Mouse (Mus musculus) urinary bladder, postnatal 10 days (tissue): ENCODE data around the gene Rpl35a.
"Not testable (repeated sequence)": the region's sequence is repeated elsewhere in the genome, so short reads cannot be mapped to it uniquely, and the experiment has no call there.

Experiments used
- DNase-seq: peaks from one replicate; pipeline ENCODE4 v3.0.0; 2022; ENCODE audit warnings: low spot score

Rpl35a gene

GRCm38 (mm10) chr16:33056786-33057185 lies 533 bp downstream of the Rpl35a start:
- DNase-seq: no peak

DNA sequence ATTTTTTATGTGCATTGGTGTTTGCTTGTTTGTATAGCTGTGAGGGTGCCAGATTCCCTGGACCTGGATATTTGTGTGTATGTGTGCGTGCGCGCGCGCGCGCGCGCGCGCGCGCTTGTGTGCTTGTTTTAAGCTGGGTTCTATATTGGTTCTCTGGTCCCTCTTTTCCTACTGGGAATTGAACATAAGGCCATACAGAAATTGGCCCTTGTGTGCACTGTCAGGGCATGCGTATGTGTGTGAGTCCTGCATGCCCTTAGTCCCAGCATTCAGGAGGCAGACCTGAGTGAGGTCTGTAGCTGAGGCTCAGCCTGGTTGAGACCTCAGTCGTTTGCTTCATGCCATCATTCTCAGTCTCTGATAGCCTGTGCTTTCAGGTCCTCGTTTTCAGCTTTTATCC lies 1.8 kb downstream of the Rpl35a start:
- no peak for DNase-seq

DNA sequence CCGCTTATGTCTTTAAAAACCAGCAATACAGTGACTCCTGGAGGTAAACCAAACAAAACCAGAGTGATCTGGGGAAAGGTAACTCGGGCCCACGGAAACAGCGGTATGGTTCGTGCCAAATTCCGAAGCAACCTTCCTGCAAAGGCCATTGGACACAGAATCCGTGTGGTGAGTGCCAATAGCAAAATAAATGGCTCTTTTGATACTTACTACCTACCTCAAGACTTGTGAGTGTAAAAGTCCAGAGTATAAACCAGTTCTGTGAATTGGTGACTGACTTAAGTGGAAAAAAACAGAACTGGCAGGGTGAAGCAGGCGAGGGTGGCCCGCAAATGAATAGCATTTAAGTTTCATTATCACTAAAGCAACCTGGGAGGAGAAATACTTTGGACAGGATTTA lies 2.4 kb downstream of the Rpl35a start:
- not testable (repeated sequence) for DNase-seq

- no peak for DNase-seq
These were observed 3.2 kb downstream of the Rpl35a start for GRCm38 (mm10) chr16:33059471-33059870.

DNA sequence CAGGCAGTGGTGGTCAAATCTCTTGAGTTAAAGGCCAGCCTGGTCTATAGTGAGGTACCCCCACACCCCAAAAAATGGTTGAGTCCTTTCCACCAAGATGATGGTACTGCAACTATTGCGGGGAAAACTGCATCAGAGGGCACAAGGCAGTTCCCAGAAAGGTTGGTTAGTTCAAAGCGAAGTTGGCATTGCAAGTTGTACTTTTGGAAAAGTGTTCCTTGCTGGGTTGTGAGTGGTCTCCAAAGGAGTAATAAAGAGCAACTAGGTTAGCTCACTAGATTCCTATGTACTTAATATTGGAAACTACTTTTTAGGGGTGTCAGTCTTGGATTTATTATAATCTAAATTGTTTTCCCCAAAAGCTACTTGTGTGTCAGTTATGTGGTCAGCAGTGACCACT lies 4.7 kb downstream of the Rpl35a start:
- no peak for DNase-seq

GRCm38 (mm10) chr16:33061400-33061799 lies 5.1 kb downstream of the Rpl35a start:
- DNase-seq: no peak

GRCm38 (mm10) chr16:33062024-33062681 lies 5.9 kb downstream of the Rpl35a start, which contains the start of gene Lmln:
Lmln (plus strand) TSS chr16:33062521.
- DNase-seq: peak; percentile 55

DNA sequence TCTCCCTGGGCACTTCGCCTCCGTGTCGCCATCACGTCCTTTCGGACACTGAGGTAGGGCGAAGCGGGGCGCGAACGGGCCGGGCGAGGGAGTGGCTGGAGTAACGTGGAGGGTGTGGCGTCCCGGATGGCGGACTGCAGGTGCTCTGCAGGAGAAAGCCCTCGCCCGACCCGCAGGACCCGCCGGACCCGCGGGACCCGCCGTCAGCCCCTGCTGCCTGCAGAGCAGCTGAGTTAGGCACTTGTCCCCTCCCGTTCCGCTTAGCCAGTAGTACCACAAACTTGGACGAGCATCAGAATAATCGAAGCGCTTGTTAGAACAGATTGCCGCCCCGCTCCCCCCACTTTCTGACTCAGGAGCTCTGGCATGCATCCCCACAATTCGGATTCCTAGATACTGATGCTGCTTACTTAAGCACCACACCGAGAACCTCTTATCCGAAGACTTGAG lies 6.5 kb downstream of the Rpl35a start:
- DNase-seq: peak; percentile 20

DNA sequence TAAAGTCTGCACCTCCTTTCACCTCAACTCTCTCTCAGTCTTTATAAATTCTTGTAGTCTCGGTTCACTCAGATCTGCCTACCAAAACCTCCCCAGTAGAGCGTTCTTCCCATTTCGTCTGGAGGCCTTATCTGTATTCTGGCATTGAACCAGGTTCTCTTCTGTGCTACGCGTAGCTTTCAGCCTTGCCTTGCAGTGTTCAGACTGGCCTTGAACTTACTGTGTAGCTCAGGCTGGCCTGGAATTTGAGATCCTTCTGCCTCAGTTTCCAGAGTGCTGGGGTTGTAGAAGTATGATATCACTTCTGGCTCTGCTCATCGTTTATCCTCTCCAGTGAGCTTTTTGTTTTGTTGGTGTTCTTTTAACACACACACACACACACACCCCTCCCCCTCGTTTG lies 7.0 kb downstream of the Rpl35a start:
- DNase-seq: no peak

GRCm38 (mm10) chr16:33064636-33065035 lies 8.4 kb downstream of the Rpl35a start:
- no peak for DNase-seq

DNA sequence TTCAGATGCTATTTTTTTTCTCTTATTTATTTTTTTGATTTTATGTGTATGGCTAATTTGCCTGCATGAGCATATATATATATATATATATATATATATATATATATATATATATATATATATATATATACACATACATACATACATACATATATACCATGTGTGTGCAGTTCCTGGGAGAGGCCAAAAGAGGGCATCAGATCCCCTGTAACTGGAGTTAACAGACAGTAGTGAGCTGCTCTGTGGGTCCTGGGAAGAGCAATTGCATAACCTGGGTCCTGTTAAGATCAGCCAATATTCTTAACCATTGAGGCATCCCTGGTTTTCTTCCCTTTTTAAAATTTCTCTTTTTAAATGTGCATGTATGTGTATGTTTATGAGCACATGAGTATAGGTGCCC lies 14.7 kb downstream of the Rpl35a start:
- DNase-seq: no peak

DNA sequence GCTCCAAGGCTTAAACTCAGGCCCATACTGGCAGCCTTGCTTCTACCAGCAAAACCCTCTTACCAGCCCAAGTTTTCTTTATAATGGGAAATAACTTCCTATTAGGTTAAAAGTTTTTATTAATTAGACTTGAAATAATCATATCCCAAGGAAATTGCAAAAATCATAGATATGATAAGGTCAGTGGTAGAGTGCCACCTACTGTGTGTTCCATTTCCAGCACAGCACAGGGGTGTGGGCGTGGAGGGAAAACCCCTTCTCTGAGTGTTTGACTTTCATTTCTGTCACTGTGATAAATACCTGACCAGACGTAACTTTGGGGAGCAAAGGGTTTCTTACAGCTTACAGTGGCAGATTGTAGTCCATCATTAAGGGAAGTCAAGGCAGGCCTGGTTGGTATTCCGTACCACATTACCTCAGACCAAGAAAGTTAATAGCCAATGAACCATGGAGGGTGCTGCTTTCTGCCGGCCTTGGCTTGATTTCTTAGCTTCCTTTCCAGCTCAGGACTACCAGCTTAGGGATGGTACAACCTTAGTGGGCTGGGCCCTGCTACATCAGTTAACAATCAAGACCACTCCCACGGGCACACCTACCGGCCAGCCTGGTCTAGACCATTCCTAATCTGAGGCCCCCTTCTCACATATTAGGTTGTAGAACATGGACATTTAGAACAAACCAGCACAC lies 16.8 kb downstream of the Rpl35a start:
- DNase-seq: no peak

DNA sequence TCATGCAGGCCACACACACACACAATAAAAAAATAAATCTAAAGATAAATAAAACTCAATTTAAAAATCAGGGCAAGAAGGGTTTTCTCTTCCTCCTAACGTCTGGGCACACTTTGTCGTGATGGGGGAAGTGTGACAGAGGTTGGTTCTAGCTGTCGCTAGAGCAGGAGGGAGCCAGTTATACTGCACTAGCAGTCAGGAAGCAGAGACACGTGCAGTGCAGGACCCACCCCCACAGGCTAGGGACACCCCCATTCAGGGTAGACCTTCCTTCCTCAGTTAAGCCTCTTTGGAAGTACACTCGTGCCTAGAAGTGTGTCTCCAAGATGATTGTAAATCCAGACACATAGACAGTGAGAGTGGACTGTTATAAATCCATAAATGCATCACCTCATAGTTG lies 18.7 kb downstream of the Rpl35a start:
- DNase-seq: no peak

DNA sequence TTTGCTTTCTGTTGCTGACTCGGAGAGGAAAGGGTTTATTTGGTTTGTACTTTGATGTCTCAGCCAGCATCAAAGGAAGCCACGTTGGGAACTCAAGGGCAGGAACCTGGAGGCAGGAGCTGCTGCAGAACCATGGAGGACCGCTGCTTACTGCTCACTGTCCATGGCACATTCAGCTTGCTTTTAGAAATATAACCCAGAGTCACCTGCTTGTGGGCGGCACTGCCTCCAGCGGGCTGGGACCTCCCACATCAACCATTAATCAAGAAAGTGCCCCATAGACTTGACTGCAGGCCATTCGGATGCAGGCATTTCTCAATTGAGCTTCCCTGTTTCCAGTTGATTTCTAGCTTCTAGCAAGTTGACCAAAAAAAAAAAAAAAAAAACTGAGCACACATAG lies 19.8 kb downstream of the Rpl35a start:
- DNase-seq: no peak

- no peak for DNase-seq
These were observed 20.9 kb downstream of the Rpl35a start for GRCm38 (mm10) chr16:33077069-33077627.

- DNase-seq: no peak
These were observed 23.8 kb downstream of the Rpl35a start for GRCm38 (mm10) chr16:33080063-33080462.

GRCm38 (mm10) chr16:33082951-33083350 lies 26.7 kb downstream of the Rpl35a start:
- DNase-seq: no peak

GRCm38 (mm10) chr16:33083996-33084395 lies 27.7 kb downstream of the Rpl35a start:
- DNase-seq: no peak

DNA sequence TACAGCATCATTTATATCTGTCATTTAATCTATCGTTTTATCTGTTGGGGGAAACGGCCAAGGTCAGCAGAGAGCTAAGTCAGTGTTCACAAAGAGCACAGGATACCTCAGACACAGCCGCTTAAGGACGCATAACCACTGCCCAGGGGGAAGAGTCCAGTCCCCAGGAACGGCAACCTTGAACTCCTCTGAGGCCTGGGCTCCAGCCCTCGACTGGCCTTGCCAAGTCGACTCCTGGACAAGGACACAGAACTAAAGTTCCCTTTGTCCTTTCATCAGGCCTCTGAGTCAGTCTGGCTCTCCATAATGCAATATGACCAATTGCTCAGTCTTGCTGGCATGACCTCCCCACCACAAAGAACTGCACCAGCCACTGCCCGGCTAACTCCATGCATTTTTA lies 29.4 kb downstream of the Rpl35a start:
- DNase-seq: no peak
